Mouse (Mus musculus) pancreas, adult 10 weeks (tissue): Measurements from ENCODE around the gene Tmem136. TPM values are rescaled to one million over a fixed set of nuclear protein-coding genes. Genes with fewer than 3 reads are reported as not detected.

ENCODE experiments used
- polyA plus RNA-seq: library from polyadenylated mRNA; stranded (reverse); fragments of 350-450 nt; fragmentation: Illumina TruSeq; extraction: RNeasy Lipid Tissue Mini Kit (QIAGEN cat#74804); gene quantifications from one replicate; pipeline ENCODE4 v1.2.3, GENCODE M21; 2015; ENCODE audit warnings: low read depth, low replicate concordance; ENCODE audit not compliant: insufficient read depth

Tmem136 gene
- polyA plus RNA-seq = 1.2 TPM

GRCm38 (mm10) chr9:43116134-43116996 is at the start of gene Tmem136:
Tmem136 (minus strand) TSS chr9:43116570.

GRCm38 (mm10) chr9:43107187-43107517 is 9.2 kb downstream of the Tmem136 start, which contains the start of gene Arhgef12:
Arhgef12 (minus strand) TSS chr9:43107239.

Other genes with a start within 250 kb of the Tmem136 start
- 0.13 TPM for gene Grik4, start 172.1 kb downstream of the Tmem136 start, polyA plus RNA-seq
- gene Arhgef12, start 9.3 kb downstream of the Tmem136 start, polyA plus RNA-seq = 19.4 TPM
- gene Pou2f3, start 93.8 kb upstream of the Tmem136 start, polyA plus RNA-seq = not detected
- 6.5 TPM for gene Oaf, start 123.3 kb upstream of the Tmem136 start, polyA plus RNA-seq
- gene Trim29, start 194.3 kb upstream of the Tmem136 start, polyA plus RNA-seq = not detected